Mouse (Mus musculus) embryonic facial prominence, embryonic 11.5 days (tissue): ENCODE data around the gene Rpl6. TPM values are rescaled to one million over a fixed set of nuclear protein-coding genes. Genes with fewer than 3 reads are reported as not detected.
A peak's percentile ranks its signal among the peaks of the same experiment; 100 is the strongest.

ENCODE experiments used
- ATAC-seq: fragments of 200-750 bp; cut with Nextera tagmentation; replicated peaks from 2 replicates; pipeline ENCODE4 v1.8.0; 2017; ENCODE audit warnings: low read depth; ENCODE audit not compliant: insufficient number of reproducible peaks, low FRiP score, low TSS enrichment
- DNase-seq: peaks from one replicate; pipeline ENCODE4 v3.0.0-alpha.2; 2015; ENCODE audit warnings: low spot score
- H3K27ac ChIP-seq: fragments of 300-500 bp; sonication (generic); replicated peaks from 2 replicates; pipeline ENCODE4 v1.5.1; 2014; ENCODE audit warnings: mild to moderate bottlenecking, low read depth, low read length, control low read depth
- H3K27me3 ChIP-seq: fragments of 300-500 bp; sonication (generic); 2 replicates; pipeline ENCODE4 v1.6.1; 2014; ENCODE audit warnings: mild to moderate bottlenecking, low read length, moderate library complexity, mixed read lengths; ENCODE audit not compliant: control insufficient read depth, insufficient read depth
- H3K36me3 ChIP-seq: fragments of 300-500 bp; sonication (generic); replicated peaks from 2 replicates; pipeline ENCODE4 v1.6.1; 2014; ENCODE audit warnings: low read depth, mild to moderate bottlenecking, low read length, moderate library complexity, mixed read lengths; ENCODE audit not compliant: control insufficient read depth, insufficient read depth
- H3K4me1 ChIP-seq: fragments of 300-500 bp; sonication (generic); 2 replicates; pipeline ENCODE4 v1.6.1; 2014; ENCODE audit warnings: low read length, mixed read lengths; ENCODE audit not compliant: control insufficient read depth, insufficient read depth
- H3K4me2 ChIP-seq: fragments of 300-500 bp; sonication (generic); 2 replicates; pipeline ENCODE4 v1.6.1; 2014; ENCODE audit warnings: low read depth, mild to moderate bottlenecking, control low read depth, low read length, moderate library complexity
- H3K4me3 ChIP-seq: fragments of 300-500 bp; sonication (generic); 2 replicates; pipeline ENCODE4 v1.5.1; 2014; ENCODE audit warnings: low read depth, low read length, control low read depth
- H3K9ac ChIP-seq: fragments of 300-500 bp; sonication (generic); replicated peaks from 2 replicates; pipeline ENCODE4 v1.6.1; 2014; ENCODE audit warnings: mild to moderate bottlenecking, control low read depth, low read length
- H3K9me3 ChIP-seq: fragments of 300-500 bp; sonication (generic); replicated peaks from 2 replicates; pipeline ENCODE4 v1.6.1; 2016; ENCODE audit warnings: mild to moderate bottlenecking, low read length, inconsistent platforms, mixed read lengths; ENCODE audit not compliant: control insufficient read depth
- WGBS: fragments of 180-500 bp; shearing (Covaris S2); extraction: QIAGEN DNeasy Blood & Tissue Kit; methylation state at CpG from one replicate; pipeline ENCODE4 v1.1.7; 2014; 5-methylcytosine and 5-hydroxymethylcytosine counted together
- polyA plus RNA-seq: library from polyadenylated mRNA; unstranded; fragments of >200 nt; fragmentation: Nextera tagmentation; extraction: Ambion mirVana; gene quantifications from 2 replicates; pipeline ENCODE4 v1.2.1, GENCODE M21; 2014

Gene Rpl6
- polyA plus RNA-seq, 1 experiment from 2014 or later = 796 TPM

DNA sequence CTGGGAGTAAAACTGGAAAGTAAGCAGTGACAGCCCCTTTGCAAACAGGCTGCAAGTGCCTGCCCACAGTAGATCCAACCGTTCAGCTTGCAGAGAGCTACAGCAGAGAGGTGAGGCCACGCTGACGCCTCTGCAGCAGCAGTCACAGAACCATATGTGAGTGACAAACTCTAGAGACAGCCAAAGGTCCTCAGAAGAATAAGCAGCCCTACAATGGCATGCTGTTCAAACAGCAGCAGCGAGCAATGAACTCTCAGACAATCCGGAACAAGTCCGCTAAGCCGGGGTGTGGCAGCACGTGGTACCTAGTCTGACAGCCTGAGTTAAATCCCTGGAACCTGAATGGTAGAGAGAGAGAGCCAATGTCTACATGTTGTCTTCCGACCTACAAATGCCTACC lies 15.1 kb upstream of the Rpl6 start:
- Histone ChIP-seq H3K9ac (no peak overlapping the region), H3K27ac (no peak overlapping the region), H3K4me3 (no peak overlapping the region), H3K9me3 (no peaks in the 10 kb centered on the region), H3K4me1 (no peaks in the 10 kb centered on the region), H3K27me3 (no peaks in the 10 kb centered on the region), H3K4me2 (no peak overlapping the region), H3K36me3 (no peaks in the 10 kb centered on the region)
- ATAC-seq = no peak
- DNase-seq = no peak
- 87% methylated on average over 9 of the region's 9 CpGs for WGBS

DNA sequence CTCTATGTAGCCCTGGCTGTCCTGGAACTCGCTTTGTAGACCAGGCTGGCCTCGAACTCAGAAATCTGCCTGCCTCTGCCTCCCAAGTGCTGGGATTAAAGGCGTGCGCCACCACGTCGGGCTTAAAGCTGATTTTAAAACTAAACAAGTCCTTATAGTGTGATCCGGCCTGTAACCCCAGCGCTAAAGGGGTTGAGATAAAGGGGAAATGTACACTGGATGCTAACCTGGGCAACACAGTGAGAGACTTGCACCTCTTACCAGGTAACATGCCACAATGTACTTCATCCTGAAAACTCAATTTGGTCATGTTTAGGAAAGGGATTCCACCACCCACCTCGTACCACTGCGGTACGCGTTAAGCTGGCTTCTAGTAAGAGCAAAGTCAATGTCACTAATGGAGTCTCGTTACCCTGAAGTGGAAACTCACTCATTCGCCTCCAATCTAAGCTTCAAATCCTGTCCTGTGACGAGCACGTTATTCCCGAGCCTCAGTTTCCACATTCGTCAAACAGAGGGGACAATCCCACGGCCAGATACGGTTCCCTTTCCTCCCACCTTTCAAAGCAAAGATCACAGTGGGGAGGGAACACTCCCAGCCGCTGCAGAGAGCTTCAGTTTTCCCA lies 14.0 kb upstream of the Rpl6 start:
- WGBS = 31% methylated on average over 21 of the region's 21 CpGs
- Histone ChIP-seq H3K9me3 (no peaks in the 10 kb centered on the region), H3K4me3 (peak overlapping the region; percentile 94), H3K27me3 (no peaks in the 10 kb centered on the region), H3K4me1 (no peaks in the 10 kb centered on the region), H3K9ac (peak overlapping the region; percentile 90), H3K36me3 (no peaks in the 10 kb centered on the region), H3K4me2 (peak overlapping the region; percentile 74), H3K27ac (peak overlapping the region; percentile 62; the same call in 1 of the 2 replicates)
- DNase-seq (no peak), ATAC-seq (no peak)

DNA sequence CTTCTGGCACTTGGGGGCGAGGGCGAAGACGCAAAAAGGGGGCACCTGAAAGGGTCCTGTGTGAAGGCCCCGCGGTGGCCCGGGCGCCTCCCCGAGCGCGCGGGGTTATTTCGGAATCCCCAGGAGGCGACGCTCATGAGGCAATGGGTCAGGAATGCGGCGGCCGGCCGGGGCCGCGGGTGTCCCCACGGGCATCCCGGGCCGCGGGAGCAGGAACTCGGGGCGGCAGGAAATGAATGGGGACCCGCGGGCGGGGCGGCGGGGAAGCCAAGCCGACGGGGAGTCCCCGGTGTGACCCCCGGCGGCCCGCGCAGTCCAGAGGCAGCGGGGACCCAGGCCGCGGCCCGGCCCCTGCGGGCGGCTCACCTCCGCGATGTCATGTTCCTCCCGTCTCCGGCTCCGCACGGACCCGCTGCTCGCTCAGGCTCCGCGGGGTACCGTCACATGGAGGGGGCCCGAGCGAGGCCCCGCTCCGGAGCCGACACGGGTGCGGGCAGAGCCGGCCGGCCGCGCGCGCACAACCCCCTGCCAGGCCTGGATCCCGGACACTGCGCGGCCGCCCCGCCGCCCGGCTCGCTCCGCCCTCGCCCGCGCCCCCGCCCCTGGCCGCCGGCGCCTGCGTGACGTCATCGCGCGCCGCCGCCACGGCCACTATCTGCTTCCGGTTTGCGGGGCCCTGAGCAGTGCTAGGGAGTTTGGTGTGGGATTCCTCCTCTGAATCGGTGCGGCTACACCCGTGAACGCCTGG lies 13.3 kb upstream of the Rpl6 start, which contains the start of gene Ptpn11:
TSS of gene Ptpn11 (minus strand) at position 562 of the 748 bp plus-strand sequence.
- Histone ChIP-seq H3K9ac (peak within 1 kb of the TSS; percentile 90), H3K4me1 (no peaks in the 10 kb centered on the region), H3K36me3 (no peaks in the 10 kb centered on the region), H3K4me2 (peak within 1 kb of the TSS; percentile 74), H3K27ac (peak within 1 kb of the TSS; percentile 62), H3K9me3 (no peaks in the 10 kb centered on the region), H3K4me3 (peak within 1 kb of the TSS; percentile 94), H3K27me3 (no peaks in the 10 kb centered on the region)
- under 1% methylated on average over 94 of the region's 98 CpGs for WGBS
- DNase-seq = peak; percentile 90
- ATAC-seq = peak; percentile 90

DNA sequence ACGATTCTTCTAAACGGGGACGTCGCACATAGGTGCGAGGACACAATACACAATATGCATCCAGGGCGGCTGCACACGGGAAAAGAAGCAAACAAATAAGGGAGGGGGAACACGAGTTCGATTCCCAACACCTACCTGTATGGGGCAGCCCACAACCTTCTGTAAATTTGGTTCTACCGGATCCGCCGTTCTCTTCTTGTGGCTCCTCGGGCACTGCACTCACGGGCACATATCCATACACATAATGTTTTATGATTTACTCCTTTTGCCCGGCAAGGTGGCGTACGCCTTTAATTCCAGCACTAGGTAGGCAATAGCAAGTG lies 12.7 kb upstream of the Rpl6 start:
- peak overlapping the region; percentile 94 for H3K4me3 ChIP-seq
- no peaks in the 10 kb centered on the region for H3K9me3 ChIP-seq
- peak overlapping the region; percentile 62; the same call in 1 of the 2 replicates for H3K27ac ChIP-seq
- no peaks in the 10 kb centered on the region for H3K36me3 ChIP-seq
- peak overlapping the region; percentile 90 for H3K9ac ChIP-seq
- DNase-seq = no peak
- peak; percentile 4 for ATAC-seq
- 10% methylated on average over 17 of the region's 17 CpGs for WGBS
- peak overlapping the region; percentile 74 for H3K4me2 ChIP-seq
- no peaks in the 10 kb centered on the region for H3K27me3 ChIP-seq
- no peaks in the 10 kb centered on the region for H3K4me1 ChIP-seq

DNA sequence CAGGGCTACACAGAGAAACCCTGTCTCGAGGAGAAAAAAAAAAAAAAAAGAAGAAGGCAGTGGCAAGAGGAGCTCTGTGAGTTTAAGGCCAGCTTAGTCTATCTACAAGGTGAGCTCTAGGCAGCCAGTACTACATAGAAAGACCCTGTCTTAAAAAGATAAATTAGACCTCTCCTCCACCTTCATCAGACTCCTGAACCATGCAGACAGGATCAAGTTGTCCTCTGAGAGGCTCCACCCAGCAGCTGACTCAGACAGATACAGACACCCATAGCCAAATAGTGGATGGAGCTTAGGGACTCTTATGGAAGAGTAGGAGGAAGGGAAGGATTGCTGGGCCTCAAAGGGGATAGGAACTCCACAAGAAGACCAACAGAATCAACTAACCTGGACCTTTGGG lies 10.1 kb upstream of the Rpl6 start:
- H3K27ac ChIP-seq = no peak overlapping the region
- no peaks in the 10 kb centered on the region for H3K9me3 ChIP-seq
- no peak overlapping the region for H3K4me3 ChIP-seq
- no peaks in the 10 kb centered on the region for H3K36me3 ChIP-seq
- no peak for ATAC-seq
- DNase-seq = no peak
- H3K4me1 ChIP-seq = no peaks in the 10 kb centered on the region
- no peak overlapping the region for H3K9ac ChIP-seq
- no peaks in the 10 kb centered on the region for H3K27me3 ChIP-seq
- no peak overlapping the region for H3K4me2 ChIP-seq
- 50% methylated on average over 1 of the region's 1 CpGs for WGBS

DNA sequence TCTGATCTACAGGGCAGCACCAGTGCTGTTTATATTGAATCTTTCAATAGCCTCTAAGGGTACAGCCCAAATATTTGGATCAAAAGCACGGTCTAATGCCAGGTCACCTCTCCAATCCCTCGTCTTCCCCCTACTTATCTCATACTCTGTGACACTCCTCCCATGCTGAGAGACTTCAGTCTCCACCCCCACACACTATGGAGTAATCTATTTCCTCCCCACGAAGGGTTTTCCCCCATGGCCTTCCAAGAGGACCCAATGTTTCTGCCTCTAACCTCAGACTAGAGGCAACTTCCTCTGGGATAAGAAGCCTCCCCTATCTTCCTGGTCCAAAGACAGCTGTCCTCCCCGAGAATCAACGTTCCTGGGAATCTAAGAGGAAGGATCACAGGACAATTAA lies 7.5 kb upstream of the Rpl6 start:
- Histone ChIP-seq H3K9me3 (no peaks in the 10 kb centered on the region), H3K9ac (no peak overlapping the region), H3K4me2 (no peak overlapping the region), H3K36me3 (no peaks in the 10 kb centered on the region), H3K27ac (no peak overlapping the region), H3K4me1 (no peaks in the 10 kb centered on the region), H3K4me3 (no peak overlapping the region), H3K27me3 (no peaks in the 10 kb centered on the region)
- 53% methylated on average over 5 of the region's 5 CpGs for WGBS
- no peak for ATAC-seq
- DNase-seq = no peak

DNA sequence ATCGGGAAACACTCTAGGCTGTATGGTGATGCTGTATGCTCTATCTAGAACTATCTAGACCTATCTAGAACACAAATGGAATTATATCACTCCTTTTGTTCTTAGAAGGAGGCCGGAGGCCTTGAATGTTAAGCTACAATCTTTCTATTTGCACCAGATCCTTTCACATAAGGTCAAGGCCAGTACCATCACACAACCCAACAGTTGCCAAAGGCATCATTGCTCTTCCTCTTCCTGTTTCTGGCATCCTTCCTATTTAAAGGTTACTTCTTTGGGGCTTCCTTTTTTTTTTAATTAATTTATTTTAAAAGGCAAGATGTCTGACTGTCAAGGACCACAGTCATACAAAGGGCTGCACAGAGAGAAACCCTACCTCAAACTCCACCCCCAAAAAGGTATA lies 6.9 kb upstream of the Rpl6 start:
- Histone ChIP-seq H3K4me1 (no peaks in the 10 kb centered on the region), H3K27ac (no peak overlapping the region)

DNA sequence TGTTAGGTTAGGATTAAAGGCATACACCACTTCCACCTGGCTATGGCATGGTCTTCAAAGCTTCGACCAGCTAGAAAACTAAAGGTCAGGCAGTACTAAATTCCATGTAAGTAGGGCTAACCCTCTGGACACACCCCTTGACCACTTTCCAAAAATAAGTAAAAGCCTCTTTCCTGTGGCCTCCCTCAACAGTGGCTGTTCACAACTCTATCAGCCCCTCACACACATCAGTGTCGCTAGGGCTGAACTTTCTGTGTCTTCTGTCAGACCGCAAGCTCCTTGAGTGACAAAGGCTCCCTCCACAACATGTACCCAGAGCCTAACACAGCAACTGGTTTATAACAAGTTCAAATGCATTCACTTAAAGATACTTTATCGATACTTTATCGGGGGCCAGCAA lies 5.9 kb upstream of the Rpl6 start:
- no peak overlapping the region for H3K4me3 ChIP-seq
- H3K9ac ChIP-seq = no peak overlapping the region
- WGBS = 82% methylated on average over 5 of the region's 5 CpGs
- no peak for DNase-seq
- H3K4me1 ChIP-seq = no peaks in the 10 kb centered on the region
- H3K4me2 ChIP-seq = no peak overlapping the region
- no peak for ATAC-seq
- H3K27ac ChIP-seq = no peak overlapping the region
- no peaks in the 10 kb centered on the region for H3K36me3 ChIP-seq
- no peaks in the 10 kb centered on the region for H3K27me3 ChIP-seq
- no peaks in the 10 kb centered on the region for H3K9me3 ChIP-seq

More for the DNA sequence above, 6.9 kb upstream of the Rpl6 start:
- no peak overlapping the region for H3K9ac ChIP-seq
- DNase-seq (no peak), ATAC-seq (no peak)
- no peaks in the 10 kb centered on the region for H3K9me3 ChIP-seq
- no peak overlapping the region for H3K4me2 ChIP-seq
- WGBS = 83% methylated on average over 2 of the region's 2 CpGs
- no peaks in the 10 kb centered on the region for H3K36me3 ChIP-seq
- H3K27me3 ChIP-seq = no peaks in the 10 kb centered on the region
- H3K4me3 ChIP-seq = no peak overlapping the region
